Mouse (Mus musculus): ENCODE results near the gene Fan1. TPM values are rescaled to one million over a fixed set of nuclear protein-coding genes. Genes with fewer than 3 reads are reported as not detected.

Gene Fan1
- polyA plus RNA-seq (2012; rRNA removed), result 2.7 and 3.8 TPM in 2 replicates

DNA sequence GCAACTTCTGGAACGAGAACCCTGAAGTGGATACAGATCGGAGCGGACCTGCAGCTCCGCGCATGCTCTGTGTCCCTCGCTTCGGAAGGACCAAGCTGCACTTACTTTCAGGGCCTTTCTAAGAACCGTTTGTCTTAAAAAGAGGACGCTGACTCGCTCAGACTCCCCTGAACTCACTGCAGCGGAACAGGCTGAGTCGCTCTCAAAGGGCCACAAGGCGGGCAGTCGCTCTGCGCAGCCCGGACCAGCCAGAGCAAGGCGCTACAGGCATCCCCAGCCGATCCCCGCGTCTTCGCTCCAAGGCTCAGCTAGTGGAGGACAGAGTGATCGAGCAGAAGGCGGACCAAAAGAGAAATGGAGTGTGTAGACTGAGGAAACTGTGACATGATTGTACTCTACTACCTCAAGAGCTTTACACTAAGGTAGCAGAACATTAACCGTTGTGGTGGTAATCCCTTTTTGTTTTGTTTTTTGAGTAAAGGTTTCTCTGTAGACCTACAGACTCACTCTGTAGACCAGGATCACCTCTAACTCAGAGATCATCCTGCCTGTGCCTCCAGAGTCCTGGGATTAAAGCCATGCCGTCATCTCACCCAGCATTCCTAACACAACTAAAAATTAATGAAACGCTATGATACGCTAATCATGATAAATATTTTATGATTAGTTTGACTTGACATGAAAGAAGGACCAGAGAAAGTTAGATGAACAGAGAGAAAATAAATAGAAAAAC, at the start of gene Fan1:
Gene Fan1, minus strand, starts transcription at position 266 of the 733 bp plus-strand sequence.
- H3K4me1 ChIP-seq (ENCODE audit: control insufficient read depth, insufficient read depth, low read length), result no peaks in the 10 kb centered on the region
- 5% methylated on average over 27 of the region's 27 CpGs for WGBS
- peak within 1 kb of the TSS; percentile 97 for H3K4me3 ChIP-seq (replicated peaks; ENCODE audit: extremely low read depth, low read depth, low read length)
- peak; percentile 88 for DNase-seq
- TF ChIP-seq POLR2A (IDR thresholded peaks at IDR 0.05; ENCODE audit: borderline replicate concordance, extremely low read depth, low read depth, low read length) (peak; percentile 95), CTCF (IDR thresholded peaks at IDR 0.05; ENCODE audit: insufficient read depth, low read length) (0 out of 2 replicates have a peak, but pooled peaks have one; percentile 8)

DNA sequence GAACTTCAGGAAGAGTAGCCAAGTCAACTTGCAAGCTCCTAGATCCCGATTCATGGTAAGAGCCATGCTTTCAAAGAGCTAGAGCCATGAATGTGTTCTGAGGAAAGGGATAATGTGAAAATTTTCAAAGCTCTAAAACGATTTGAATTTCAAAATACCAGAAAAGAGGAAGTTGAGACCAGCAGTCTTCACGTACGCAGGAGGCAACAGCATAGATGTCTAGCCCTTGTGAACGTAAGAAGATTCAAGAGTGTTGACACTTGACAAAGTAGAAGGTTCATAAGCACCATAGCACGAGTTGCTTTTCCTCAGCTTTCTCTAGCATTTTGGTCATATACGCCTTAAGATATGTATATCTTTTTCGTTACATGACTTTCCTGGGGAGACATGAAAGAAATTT, 30.1 kb upstream of the Fan1 start:
- WGBS, result 83% methylated on average over 8 of the region's 8 CpGs
- DNase-seq, result no peak
- TF ChIP-seq CTCF (IDR thresholded peaks at IDR 0.05; ENCODE audit: insufficient read depth, low read length) (no peak), POLR2A (IDR thresholded peaks at IDR 0.05; ENCODE audit: borderline replicate concordance, extremely low read depth, low read depth, low read length) (no peak)
- H3K4me1 ChIP-seq (ENCODE audit: control insufficient read depth, insufficient read depth, low read length), result no peaks in the 10 kb centered on the region
- no peak overlapping the region for H3K4me3 ChIP-seq (replicated peaks; ENCODE audit: extremely low read depth, low read depth, low read length)

DNA sequence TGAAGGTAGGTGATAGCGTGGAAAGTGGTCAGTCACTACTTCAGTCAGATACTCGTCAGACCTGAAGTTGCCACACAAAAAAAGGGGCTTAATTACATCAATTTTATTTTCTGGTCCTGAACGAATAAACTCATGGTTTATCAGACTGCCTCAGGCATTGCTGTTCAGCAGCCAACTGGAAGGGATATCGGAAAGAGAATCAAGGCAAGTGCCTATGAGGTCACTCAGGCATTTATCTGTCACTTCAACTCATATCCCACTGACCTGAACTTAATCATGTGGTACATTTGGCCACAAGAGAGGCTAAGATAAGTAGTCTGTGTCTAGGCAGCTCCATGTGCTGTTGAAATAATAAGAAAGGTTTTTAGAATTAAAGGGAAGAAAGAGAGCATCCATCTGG, 28.6 kb upstream of the Fan1 start:
- no peaks in the 10 kb centered on the region for H3K4me1 ChIP-seq (ENCODE audit: control insufficient read depth, insufficient read depth, low read length)
- no peak overlapping the region for H3K4me3 ChIP-seq (replicated peaks; ENCODE audit: extremely low read depth, low read depth, low read length)
- DNase-seq, result no peak
- no peak for TF ChIP-seq CTCF (IDR thresholded peaks at IDR 0.05; ENCODE audit: insufficient read depth, low read length)
- no peak for TF ChIP-seq POLR2A (IDR thresholded peaks at IDR 0.05; ENCODE audit: borderline replicate concordance, extremely low read depth, low read depth, low read length)
- 84% methylated on average over 4 of the region's 4 CpGs for WGBS

DNA sequence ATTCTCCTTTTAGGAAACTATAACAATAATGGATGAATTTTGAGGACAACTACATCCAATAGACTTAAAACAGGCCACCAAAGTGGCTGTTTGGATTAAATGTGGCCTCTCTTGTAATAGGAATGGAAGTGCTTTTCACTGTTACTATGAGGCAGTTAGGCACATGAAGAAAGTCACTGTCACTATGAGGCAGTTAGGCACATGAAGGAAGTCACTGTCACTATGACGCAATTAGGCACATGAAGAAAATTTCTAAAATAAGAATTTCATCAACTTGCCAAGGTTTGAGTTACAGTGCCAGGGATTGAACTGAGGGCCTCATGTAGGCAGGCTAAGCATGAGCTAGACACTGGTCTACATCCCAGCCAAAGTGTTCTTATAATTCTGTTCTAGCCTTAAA, 26.8 kb upstream of the Fan1 start:
- WGBS, result 76% methylated on average over 1 of the region's 1 CpGs
- no peak for TF ChIP-seq POLR2A (IDR thresholded peaks at IDR 0.05; ENCODE audit: borderline replicate concordance, extremely low read depth, low read depth, low read length)
- no peak for TF ChIP-seq CTCF (IDR thresholded peaks at IDR 0.05; ENCODE audit: insufficient read depth, low read length)
- H3K4me3 ChIP-seq (replicated peaks; ENCODE audit: extremely low read depth, low read depth, low read length), result no peak overlapping the region
- DNase-seq, result no peak
- no peaks in the 10 kb centered on the region for H3K4me1 ChIP-seq (ENCODE audit: control insufficient read depth, insufficient read depth, low read length)

DNA sequence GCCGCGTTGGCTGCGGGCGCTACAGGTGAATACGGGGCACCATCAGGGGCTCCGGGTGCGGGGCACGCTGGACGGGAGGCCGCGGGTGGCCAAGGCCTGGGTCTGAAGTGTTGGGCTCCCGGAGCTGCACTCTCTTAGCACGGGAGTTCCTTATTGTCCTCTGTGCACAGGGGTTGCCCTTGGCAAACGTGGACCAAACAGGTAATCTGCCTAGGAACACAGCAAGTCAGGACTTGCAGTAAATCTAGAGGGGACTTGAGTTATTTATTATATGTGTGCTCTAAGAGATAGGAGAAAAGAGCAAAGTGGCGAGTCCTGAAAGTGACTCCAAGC, 18.9 kb upstream of the Fan1 start:
- DNase-seq, result no peak
- WGBS, result under 1% methylated on average over 15 of the region's 15 CpGs
- TF ChIP-seq CTCF (IDR thresholded peaks at IDR 0.05; ENCODE audit: insufficient read depth, low read length) (no peak), POLR2A (IDR thresholded peaks at IDR 0.05; ENCODE audit: borderline replicate concordance, extremely low read depth, low read depth, low read length) (no peak)
- Histone ChIP-seq H3K4me1 (ENCODE audit: control insufficient read depth, insufficient read depth, low read length) (peaks cover 7% of the 10 kb centered on the region), H3K4me3 (replicated peaks; ENCODE audit: extremely low read depth, low read depth, low read length) (peak overlapping the region; percentile 72)

DNA sequence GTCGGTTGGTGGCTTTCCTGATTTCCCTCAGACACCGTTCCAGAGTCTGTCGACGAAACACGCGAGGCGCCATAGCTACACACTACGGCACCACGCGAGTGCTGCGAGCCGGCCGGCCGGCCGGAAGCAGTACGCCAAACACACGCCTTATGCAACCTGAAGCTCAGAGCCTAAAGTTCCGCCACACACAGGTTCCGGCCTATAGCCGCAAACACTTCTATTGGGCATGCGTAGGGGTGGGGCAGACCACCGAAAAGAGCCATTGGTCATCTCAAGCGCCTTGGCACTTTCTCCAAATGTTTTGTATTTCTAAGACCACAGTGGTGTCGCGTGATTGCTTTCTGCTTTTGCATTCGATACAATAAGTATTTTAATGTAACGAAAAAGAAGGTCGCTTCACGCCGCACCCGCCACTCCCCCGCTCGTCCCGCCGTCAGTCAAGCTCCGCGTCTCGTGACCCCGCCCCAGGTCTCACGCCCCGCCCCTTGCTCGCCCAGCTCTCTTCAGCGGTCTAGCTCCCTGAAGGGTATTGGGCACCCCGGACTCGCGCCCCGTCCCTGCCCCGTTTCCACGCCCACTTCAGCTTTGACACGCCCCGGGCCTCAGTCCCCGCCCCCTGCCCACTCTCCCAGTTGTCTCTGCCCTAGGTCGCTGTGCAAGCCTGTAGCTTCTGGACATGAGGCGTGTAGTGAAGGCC, 18.4 kb upstream of the Fan1 start, which contains the start of the genes Mphosph10 and Mcee:
Gene Mphosph10, minus strand, starts transcription at position 147 of the 697 bp plus-strand sequence.
Gene Mcee, plus strand, starts transcription at position 486 of the 697 bp plus-strand sequence.
- Histone ChIP-seq H3K4me3 (replicated peaks; ENCODE audit: extremely low read depth, low read depth, low read length) (peak within 1 kb of the TSS; percentile 72), H3K4me1 (ENCODE audit: control insufficient read depth, insufficient read depth, low read length) (peaks cover 7% of the 10 kb centered on the region)
- WGBS, result 1% methylated on average over 54 of the region's 54 CpGs
- TF ChIP-seq POLR2A (IDR thresholded peaks at IDR 0.05; ENCODE audit: borderline replicate concordance, extremely low read depth, low read depth, low read length) (peak; percentile 80), CTCF (IDR thresholded peaks at IDR 0.05; ENCODE audit: insufficient read depth, low read length) (no peak)
- peak; percentile 100 for DNase-seq

DNA sequence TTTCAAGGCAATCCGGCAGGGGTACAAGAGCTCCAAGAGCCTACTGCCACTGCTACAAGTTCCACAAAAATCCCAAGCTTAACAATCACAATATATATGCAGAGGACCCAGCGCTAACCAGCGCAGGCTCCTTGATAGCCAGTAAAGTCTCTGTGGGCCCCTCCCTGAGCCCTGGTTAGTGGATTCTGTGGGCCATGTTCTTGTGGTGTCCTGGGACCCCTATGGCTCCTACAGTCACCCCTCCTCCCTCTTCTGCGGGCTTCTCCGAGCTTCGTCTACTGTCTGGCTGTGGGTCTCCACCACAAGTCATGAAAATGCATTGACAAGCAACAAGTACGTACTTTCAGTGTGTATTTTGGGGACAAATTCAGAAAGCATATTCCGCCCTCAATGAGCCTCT, 17.6 kb upstream of the Fan1 start:
- TF ChIP-seq CTCF (IDR thresholded peaks at IDR 0.05; ENCODE audit: insufficient read depth, low read length), result no peak
- no peak for TF ChIP-seq POLR2A (IDR thresholded peaks at IDR 0.05; ENCODE audit: borderline replicate concordance, extremely low read depth, low read depth, low read length)
- peak overlapping the region; percentile 60 for H3K4me3 ChIP-seq (replicated peaks; ENCODE audit: extremely low read depth, low read depth, low read length)
- DNase-seq, result peak; percentile 14
- peaks cover 7% of the 10 kb centered on the region for H3K4me1 ChIP-seq (ENCODE audit: control insufficient read depth, insufficient read depth, low read length)
- 2% methylated on average over 8 of the region's 8 CpGs for WGBS

DNA sequence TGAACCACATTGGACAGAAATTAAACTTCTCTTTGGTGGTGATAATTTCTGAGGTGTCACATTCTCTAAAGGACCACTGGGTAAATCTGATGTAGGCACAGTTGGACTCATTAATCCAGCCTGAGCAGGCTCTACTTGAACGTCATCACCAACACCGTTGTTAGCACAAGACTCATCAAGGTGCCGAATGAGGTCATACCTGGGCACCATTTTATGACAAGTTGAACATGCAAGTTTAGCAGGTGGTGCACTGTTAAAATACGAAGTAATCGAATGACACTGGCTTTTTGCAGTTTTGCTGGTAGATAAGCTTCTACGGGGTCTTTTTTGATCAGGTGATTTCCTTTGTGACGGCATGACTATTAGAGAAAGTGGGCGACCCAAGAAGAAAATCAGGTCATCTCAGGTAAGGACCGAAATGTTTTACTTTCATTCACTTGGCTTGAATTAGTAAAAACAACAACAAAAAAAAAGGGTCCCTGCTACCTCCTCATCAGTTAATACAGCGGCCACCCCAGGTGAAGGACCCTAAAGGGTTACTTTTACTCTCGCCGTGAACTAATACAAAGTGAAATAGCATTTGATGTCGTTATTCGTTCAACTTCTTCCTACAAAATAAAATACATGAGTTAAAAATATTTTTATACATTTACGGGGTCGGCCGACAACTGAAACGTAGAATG, 607 bp downstream of the Fan1 start:
- no peak for DNase-seq
- peak overlapping the region; percentile 97 for H3K4me3 ChIP-seq (replicated peaks; ENCODE audit: extremely low read depth, low read depth, low read length)
- no peaks in the 10 kb centered on the region for H3K4me1 ChIP-seq (ENCODE audit: control insufficient read depth, insufficient read depth, low read length)
- 6% methylated on average over 18 of the region's 18 CpGs for WGBS
- no peak for TF ChIP-seq CTCF (IDR thresholded peaks at IDR 0.05; ENCODE audit: insufficient read depth, low read length)
- no peak for TF ChIP-seq POLR2A (IDR thresholded peaks at IDR 0.05; ENCODE audit: borderline replicate concordance, extremely low read depth, low read depth, low read length)

Measured in lung, adult 2 months (tissue).